Mouse (Mus musculus) lung, postnatal 36 days (tissue): ENCODE results near the gene Pts.

Source experiments
- DNase-seq: peaks from one replicate; pipeline ENCODE4 v3.0.0; 2022; ENCODE audit warnings: mixed read lengths

The Pts gene

DNA sequence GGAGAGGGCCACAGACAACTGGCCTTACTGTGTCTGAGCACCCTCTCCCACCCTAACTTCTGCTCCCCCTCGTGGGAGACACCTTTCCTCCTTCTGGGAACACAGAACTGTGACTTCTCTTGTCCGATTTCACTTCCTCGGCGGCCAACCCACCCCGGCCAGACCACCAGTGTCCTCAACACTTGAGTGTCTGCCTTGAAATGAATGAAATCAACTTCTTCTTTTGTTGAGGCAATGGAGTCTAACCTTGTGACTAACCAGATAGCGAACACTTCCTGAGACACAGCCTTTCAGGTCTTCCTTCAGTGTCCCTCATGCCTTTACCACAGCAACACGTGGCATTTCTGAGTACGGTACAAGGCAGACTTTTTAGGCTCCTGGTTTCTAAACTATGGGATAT is 45.8 kb downstream of the Pts start:
- peak; percentile 35 for DNase-seq

DNA sequence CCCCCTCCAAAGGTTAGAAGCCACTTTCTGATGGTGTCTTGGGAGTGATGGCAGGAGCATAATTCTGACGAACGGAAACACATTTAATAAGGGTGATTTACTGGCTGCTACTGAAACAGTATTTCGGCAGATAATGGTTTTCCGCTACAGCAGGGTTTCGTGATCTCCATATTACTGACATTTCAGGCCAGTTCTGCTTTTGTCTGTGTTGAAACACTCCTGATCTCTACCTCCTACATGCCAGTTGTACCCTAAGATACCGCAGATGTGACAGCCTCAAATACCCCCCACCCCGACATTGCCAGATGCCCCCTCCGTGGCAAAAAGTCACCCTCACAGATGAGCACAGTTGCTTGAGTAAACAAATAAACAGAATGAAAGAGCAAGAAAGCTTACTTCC is 49.0 kb downstream of the Pts start:
- no peak for DNase-seq

DNA sequence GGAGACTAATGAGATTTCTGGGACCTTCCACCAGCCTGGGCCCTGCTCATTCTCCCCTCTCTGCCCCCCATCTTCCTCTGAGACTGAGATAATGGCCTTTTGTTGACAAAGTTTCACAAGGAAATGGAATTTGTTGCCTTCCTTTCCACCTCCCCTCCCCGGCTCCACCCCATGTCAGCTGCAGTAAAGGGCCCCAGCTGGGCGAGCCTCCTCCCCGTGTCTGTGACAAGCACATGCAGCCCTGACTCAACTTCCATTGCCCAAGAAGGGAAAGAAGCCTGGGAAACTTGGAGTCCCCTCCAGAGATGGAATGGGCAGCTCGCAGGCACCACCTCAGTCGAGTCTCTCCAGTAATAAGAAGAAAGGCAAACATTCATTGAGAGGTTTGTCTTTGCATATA is 49.7 kb downstream of the Pts start:
- DNase-seq: peak; percentile 72

- peak; percentile 56 for DNase-seq
These were observed 51.3 kb downstream of the Pts start for GRCm38 (mm10) chr9:50477270-50477669.

GRCm38 (mm10) chr9:50476651-50477050 is 51.9 kb downstream of the Pts start:
- DNase-seq: no peak

GRCm38 (mm10) chr9:50475745-50476144 is 52.8 kb downstream of the Pts start:
- no peak for DNase-seq

- DNase-seq: no peak
These were observed 53.2 kb downstream of the Pts start for GRCm38 (mm10) chr9:50475318-50475717.
